Mouse (Mus musculus) heart, embryonic 12.5 days (tissue): ENCODE data around the gene Fmod. TPM values are rescaled to one million over a fixed set of nuclear protein-coding genes. Genes with fewer than 3 reads are reported as not detected.
A peak's percentile ranks its signal among the peaks of the same experiment; 100 is the strongest.

Experiments used
- ATAC-seq: fragments of 200-750 bp; cut with Nextera tagmentation; 2 replicates; pipeline ENCODE4 v1.8.0; 2017; ENCODE audit warnings: moderate TSS enrichment, moderate library complexity; ENCODE audit not compliant: insufficient number of reproducible peaks, low FRiP score
- H3K27ac ChIP-seq: fragments of 300-500 bp; sonication (generic); 2 replicates; pipeline ENCODE4 v1.5.1; 2016; ENCODE audit warnings: mild to moderate bottlenecking, moderate library complexity; ENCODE audit not compliant: poor library complexity, severe bottlenecking
- H3K27me3 ChIP-seq: fragments of 300-500 bp; sonication (generic); replicated peaks from 2 replicates; pipeline ENCODE4 v1.6.1; 2016; ENCODE audit warnings: mild to moderate bottlenecking, moderate library complexity
- H3K36me3 ChIP-seq: fragments of 300-500 bp; sonication (generic); 2 replicates; pipeline ENCODE4 v1.6.1; 2016; ENCODE audit warnings: mild to moderate bottlenecking, moderate library complexity
- H3K4me1 ChIP-seq: fragments of 300-500 bp; sonication (generic); replicated peaks from 2 replicates; pipeline ENCODE4 v1.6.1; 2016; ENCODE audit warnings: mild to moderate bottlenecking
- H3K4me2 ChIP-seq: fragments of 300-500 bp; sonication (generic); 2 replicates; pipeline ENCODE4 v1.6.1; 2016; ENCODE audit warnings: mild to moderate bottlenecking, moderate library complexity
- H3K4me3 ChIP-seq: fragments of 300-500 bp; sonication (generic); 2 replicates; pipeline ENCODE4 v1.5.1; 2016; ENCODE audit warnings: mild to moderate bottlenecking
- H3K9ac ChIP-seq: fragments of 300-500 bp; sonication (generic); 2 replicates; pipeline ENCODE4 v1.6.1; 2016; ENCODE audit warnings: mild to moderate bottlenecking, moderate library complexity
- H3K9me3 ChIP-seq: fragments of 300-500 bp; sonication (generic); replicated peaks from 2 replicates; pipeline ENCODE4 v1.6.1; 2016; ENCODE audit warnings: mild to moderate bottlenecking, moderate library complexity
- WGBS: fragments of 180-500 bp; shearing (Covaris S2); methylation state at CpG from one replicate; pipeline ENCODE4 v1.1.7; 2016; 5-methylcytosine and 5-hydroxymethylcytosine counted together
- polyA plus RNA-seq: library from polyadenylated mRNA; unstranded; fragments of >200 nt; fragmentation: Nextera tagmentation; extraction: Ambion mirVana; gene quantifications from 2 replicates; pipeline ENCODE4 v1.2.1, GENCODE M21; 2016

The Fmod gene
- polyA plus RNA-seq, 1 experiment from 2014 or later = 15.7 TPM

DNA sequence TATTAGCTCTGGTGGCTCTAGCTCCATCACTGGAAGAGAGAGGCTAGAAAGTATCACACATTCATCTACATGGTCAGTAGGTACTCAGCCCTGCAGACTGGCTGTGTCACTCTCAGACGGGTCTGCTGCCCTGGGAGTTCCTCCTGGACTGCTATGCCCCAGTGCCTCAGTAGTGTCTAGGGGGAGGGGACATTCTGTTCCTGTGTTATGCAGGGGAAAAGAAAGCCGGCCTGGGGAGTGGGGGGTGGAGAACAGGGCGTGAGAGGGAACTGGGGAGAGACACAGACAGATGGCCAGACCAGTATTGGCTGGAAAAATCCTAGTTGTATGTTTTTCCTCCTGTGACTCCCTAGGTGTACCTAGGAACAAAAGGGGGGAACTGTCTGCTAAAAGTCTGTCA is 49.0 kb downstream of the Fmod start:
- no peaks in the 10 kb centered on the region for H3K9me3 ChIP-seq
- no peaks in the 10 kb centered on the region for H3K36me3 ChIP-seq
- ATAC-seq = no peak; the same call in 1 of the 2 replicates
- H3K4me1 ChIP-seq = peaks cover 44% of the 10 kb centered on the region
- no peaks in the 10 kb centered on the region for H3K27me3 ChIP-seq
- H3K9ac ChIP-seq = no peak overlapping the region
- no peak overlapping the region for H3K4me2 ChIP-seq
- 39% methylated on average over 3 of the region's 3 CpGs for WGBS
- H3K4me3 ChIP-seq = no peak overlapping the region
- H3K27ac ChIP-seq = 0 out of 2 replicates have a peak overlapping the region, but pooled peaks have one; percentile 55

DNA sequence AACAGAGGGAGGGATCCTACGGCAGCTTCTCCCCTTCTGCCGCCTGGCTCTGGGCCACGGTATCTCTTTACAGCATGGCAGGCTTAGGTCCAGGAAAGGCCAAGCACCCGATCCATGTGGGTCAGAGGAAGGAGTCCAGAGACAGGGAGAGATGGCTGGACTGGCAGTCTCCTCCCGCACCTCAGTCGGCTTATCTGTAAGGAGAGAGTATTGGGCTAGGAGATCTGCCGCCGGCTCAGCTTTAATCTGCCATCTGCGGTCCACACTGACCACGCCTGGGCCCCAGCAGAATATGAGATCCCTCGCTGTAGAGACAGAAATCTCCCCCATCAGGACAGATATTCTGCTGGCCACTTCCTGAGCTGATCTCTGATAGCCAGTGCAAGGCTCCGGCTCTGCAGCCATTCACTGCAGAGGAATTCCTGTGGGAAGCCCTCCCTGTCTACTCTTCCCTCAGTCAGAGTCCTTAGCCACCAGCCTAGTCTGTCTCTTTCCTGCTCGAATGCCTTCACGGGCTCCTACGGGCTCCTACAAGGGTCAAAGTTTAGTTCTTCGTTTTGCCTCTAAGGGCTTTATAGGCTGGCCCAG is 49.9 kb downstream of the Fmod start:
- peak overlapping the region; percentile 53 for H3K4me2 ChIP-seq
- H3K27ac ChIP-seq = peak overlapping the region; percentile 55

DNA sequence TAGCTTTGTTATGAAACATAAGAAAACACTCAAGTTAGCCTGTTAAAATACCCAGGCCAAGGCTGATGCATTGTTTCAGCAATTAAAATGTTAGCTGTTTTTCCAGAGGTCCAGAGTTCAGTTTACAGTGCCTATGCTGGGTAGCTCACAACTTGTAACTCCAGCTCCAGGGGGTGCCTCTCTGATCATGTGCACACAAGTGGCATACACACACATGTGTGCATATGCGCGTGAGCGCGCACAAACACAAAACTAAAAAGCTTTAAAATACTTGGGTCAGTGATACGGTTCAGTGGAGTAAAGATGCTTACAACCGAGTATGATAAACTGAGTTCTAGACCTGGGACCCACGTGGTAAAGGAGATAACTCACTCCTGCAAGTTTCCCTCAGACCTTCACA is 52.0 kb downstream of the Fmod start:
- WGBS = 83% methylated on average over 7 of the region's 7 CpGs
- no peak overlapping the region for H3K27ac ChIP-seq
- no peak for ATAC-seq
- H3K9me3 ChIP-seq = no peaks in the 10 kb centered on the region
- no peak overlapping the region for H3K9ac ChIP-seq
- H3K4me2 ChIP-seq = no peak overlapping the region
- H3K36me3 ChIP-seq = no peaks in the 10 kb centered on the region
- no peaks in the 10 kb centered on the region for H3K27me3 ChIP-seq
- H3K4me1 ChIP-seq = peaks cover 43% of the 10 kb centered on the region
- H3K4me3 ChIP-seq = no peak overlapping the region

More for the DNA sequence above, 49.9 kb downstream of the Fmod start:
- H3K27me3 ChIP-seq = no peaks in the 10 kb centered on the region
- WGBS = 9% methylated on average over 16 of the region's 16 CpGs
- H3K4me1 ChIP-seq = peaks cover 44% of the 10 kb centered on the region
- H3K4me3 ChIP-seq = peak overlapping the region; percentile 15; the same call in 1 of the 2 replicates
- H3K36me3 ChIP-seq = no peaks in the 10 kb centered on the region
- H3K9ac ChIP-seq = peak overlapping the region; percentile 58
- ATAC-seq = peak; percentile 41; the same call in 1 of the 2 replicates
- no peaks in the 10 kb centered on the region for H3K9me3 ChIP-seq

DNA sequence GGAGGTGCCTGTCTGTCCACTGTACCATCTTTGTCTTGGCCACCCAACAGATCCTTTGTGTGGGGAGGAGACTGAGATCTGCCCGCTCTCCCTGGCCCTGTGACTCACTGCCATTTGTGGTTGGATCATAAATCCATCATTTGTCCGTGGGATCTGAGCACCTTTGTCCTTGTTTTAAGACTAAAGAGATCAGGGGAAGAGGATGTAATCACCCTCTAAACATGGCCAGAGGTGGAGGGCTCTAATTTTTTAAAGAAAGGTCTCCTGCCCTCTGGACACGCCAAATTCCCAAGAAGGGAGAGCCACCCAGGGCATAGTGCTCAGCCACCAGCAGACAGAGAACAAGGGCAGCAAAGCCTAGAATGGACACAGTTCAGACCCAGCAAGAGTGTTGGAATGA is 54.8 kb downstream of the Fmod start:
- Histone ChIP-seq H3K36me3 (no peaks in the 10 kb centered on the region), H3K27me3 (no peaks in the 10 kb centered on the region), H3K4me3 (no peak overlapping the region), H3K9ac (no peak overlapping the region), H3K4me2 (no peak overlapping the region), H3K9me3 (no peaks in the 10 kb centered on the region), H3K27ac (peak overlapping the region; percentile 95), H3K4me1 (peaks cover 41% of the 10 kb centered on the region)
- ATAC-seq = no peak
- WGBS = 84% methylated on average over 3 of the region's 3 CpGs

DNA sequence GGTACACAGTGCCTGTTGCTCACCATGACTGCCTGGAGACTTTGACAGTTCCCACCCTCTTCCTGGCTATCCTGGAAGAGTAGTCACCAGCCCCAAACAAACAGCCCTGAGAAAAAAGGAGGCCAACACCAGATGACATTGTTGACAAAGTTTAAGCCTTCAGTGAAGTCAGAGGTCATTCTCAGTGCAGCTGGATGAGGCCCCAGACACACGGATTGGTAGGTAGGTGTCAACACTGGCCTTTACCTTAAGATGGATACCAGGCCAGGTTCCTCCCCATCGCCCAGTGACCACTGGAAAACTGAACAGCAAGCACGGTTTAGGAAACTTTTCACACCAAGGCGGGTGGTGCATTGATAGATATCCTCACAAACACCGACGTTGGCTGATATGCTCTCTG is 55.3 kb downstream of the Fmod start:
- Histone ChIP-seq H3K4me1 (peaks cover 41% of the 10 kb centered on the region), H3K27ac (peak overlapping the region; percentile 95), H3K9me3 (no peaks in the 10 kb centered on the region), H3K27me3 (no peaks in the 10 kb centered on the region), H3K4me2 (peak overlapping the region; percentile 76), H3K36me3 (no peaks in the 10 kb centered on the region), H3K4me3 (peak overlapping the region; percentile 43), H3K9ac (0 out of 2 replicates have a peak overlapping the region, but pooled peaks have one; percentile 27)
- WGBS = 7% methylated on average over 6 of the region's 6 CpGs
- 0 out of 2 replicates have a peak, but pooled peaks have one; percentile 0 for ATAC-seq

DNA sequence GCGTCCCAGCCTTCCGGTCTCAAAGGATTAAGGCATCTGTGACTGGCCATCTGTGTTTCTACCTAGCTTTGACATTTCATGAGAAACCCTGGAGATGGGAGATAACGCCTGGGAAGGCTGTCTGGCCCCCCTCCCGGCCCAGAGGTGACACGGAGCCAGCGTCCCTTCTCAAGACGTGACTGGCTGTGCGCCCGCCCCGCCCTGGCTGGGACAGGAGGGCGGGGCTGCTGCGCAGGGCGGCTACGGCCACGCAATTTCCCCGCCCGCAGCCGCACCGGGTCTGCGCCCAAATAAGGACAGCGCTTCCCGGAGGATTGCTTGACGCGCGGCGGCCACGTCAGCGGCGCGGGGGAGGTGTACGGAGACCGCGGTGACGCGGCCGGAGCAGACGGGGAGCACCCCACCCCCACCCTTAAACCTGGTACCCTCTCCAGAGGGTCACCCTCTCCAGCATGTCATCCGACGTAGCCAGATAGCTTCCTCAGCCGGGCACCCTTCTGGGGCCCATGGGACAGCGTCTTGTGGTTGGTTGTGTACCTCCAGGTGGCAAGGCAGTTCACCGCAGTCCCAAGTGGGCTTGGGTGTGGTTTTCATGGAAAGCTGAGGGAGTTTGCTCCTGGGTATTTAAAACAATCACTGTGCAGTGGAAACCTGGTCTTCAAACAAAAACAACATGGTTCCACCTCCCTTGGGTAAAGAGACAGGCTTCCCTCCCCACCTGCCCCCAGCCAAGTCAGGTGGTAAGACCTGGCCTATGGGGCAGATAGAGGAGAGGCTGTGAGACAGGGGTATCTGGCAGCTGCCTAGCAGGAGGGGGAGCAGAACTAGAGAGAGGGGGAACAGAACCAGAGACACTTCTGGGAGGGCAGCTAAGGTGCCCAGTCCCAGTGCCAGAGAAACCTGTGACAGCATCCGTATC is 56.1 kb downstream of the Fmod start:
- peak; percentile 97 for ATAC-seq
- peaks cover 47% of the 10 kb centered on the region for H3K4me1 ChIP-seq

DNA sequence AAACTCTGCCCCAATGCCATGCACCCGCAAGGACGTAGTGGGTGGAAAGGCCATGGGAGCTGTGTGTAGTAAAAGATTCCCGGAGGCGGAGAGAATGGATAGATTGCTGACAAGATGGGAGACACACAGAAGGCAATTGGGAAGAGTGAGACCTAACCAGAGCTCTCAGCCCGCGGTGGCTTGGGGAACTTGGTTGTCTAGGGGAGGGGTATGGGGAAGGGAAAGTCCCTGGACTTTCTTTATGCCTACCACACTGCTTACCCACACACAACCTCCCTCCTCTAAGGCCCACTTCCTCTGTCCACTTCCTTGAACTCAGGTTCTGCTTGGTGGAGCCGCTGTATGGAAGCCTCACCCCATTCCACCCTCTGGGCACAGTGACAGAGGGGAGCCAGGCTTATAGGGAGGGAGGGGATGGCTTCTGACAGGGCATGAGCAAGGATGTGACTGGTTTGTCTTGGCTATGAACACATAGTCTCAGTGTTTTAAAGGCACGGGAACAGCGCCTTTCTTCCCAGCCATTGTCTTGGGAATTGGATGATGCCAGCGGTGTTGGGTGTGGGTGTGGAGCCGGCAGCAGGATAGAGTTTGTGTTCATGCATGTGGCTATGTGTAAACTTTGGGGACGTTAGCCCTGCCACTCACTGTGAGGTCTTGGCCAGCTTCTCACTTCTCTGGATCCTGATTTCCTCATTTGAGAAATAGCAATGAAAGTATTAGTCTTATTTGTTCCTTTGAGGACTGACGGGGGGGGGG is 56.9 kb downstream of the Fmod start:
- Histone ChIP-seq H3K27ac (peak overlapping the region; percentile 95), H3K36me3 (no peaks in the 10 kb centered on the region), H3K4me2 (peak overlapping the region; percentile 76), H3K27me3 (no peaks in the 10 kb centered on the region), H3K9me3 (no peaks in the 10 kb centered on the region), H3K4me3 (peak overlapping the region; percentile 43; the same call in 1 of the 2 replicates), H3K4me1 (peaks cover 56% of the 10 kb centered on the region), H3K9ac (peak overlapping the region; percentile 75; the same call in 1 of the 2 replicates)
- 67% methylated on average over 13 of the region's 13 CpGs for WGBS
- ATAC-seq = no peak

More for the DNA sequence above, 56.1 kb downstream of the Fmod start:
- H3K4me3 ChIP-seq = peak overlapping the region; percentile 43
- no peaks in the 10 kb centered on the region for H3K9me3 ChIP-seq
- peak overlapping the region; percentile 76 for H3K4me2 ChIP-seq
- peak overlapping the region; percentile 75 for H3K9ac ChIP-seq
- H3K36me3 ChIP-seq = no peaks in the 10 kb centered on the region
- WGBS = 2% methylated on average over 43 of the region's 43 CpGs
- H3K27me3 ChIP-seq = no peaks in the 10 kb centered on the region
- H3K27ac ChIP-seq = peak overlapping the region; percentile 95

DNA sequence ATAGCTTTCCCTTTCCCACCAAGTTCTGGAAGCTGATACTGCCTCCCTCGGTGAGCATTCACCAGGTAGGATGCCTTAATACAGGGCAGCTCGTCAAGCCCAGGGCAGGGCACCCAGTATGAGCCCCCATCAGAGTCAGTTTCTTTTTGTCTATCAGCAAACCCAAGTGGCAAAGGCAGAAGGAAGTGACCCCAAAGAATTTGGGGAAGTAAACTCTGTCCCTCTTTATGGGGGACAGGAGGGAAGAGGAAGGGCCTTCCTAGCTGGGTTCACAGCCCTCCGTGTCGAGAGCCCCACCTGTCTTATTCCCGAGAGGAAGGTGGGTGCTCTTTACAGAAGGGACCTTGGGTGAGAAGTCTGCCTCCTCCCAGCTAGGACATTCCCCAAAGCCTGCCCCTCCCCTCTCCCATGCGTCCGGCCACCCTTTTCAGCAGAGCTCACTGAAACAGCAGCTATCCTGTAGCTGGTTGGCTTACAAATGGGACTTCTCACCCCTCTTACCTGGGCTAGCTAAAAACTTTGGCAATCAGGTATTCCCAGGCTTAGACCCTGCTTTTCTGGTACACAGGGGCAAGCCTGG is 58.1 kb downstream of the Fmod start:
- H3K4me3 ChIP-seq = no peak overlapping the region
- peaks cover 62% of the 10 kb centered on the region for H3K4me1 ChIP-seq
- no peaks in the 10 kb centered on the region for H3K27me3 ChIP-seq
- H3K27ac ChIP-seq = no peak overlapping the region
- H3K36me3 ChIP-seq = no peaks in the 10 kb centered on the region
- H3K9ac ChIP-seq = no peak overlapping the region
- H3K9me3 ChIP-seq = no peaks in the 10 kb centered on the region
- ATAC-seq = no peak
- 59% methylated on average over 7 of the region's 7 CpGs for WGBS
- no peak overlapping the region for H3K4me2 ChIP-seq

DNA sequence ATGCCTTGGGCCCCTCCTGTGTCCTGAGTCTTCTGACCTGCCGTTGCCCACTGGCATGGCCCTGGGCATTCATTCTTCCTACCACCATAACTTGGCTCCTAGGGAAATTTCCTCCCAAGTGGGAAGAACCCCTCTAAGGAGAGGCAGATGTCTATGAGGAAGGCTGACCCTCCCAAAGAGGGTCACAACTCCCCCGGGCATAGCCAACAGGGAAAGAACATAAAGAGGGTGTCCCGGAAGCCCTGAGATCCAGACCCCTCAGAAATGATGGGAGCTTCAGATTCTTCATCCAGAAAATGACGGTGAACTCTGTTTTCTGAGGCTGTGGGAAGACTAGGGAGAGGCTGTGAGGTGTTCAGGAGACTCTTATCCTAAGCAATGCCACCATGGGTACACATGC is 58.7 kb downstream of the Fmod start:
- Histone ChIP-seq H3K4me1 (peaks cover 68% of the 10 kb centered on the region), H3K36me3 (no peaks in the 10 kb centered on the region), H3K27me3 (no peaks in the 10 kb centered on the region), H3K9me3 (no peaks in the 10 kb centered on the region), H3K9ac (no peak overlapping the region), H3K27ac (no peak overlapping the region), H3K4me3 (no peak overlapping the region), H3K4me2 (no peak overlapping the region)
- WGBS = 80% methylated on average over 4 of the region's 4 CpGs
- no peak for ATAC-seq

DNA sequence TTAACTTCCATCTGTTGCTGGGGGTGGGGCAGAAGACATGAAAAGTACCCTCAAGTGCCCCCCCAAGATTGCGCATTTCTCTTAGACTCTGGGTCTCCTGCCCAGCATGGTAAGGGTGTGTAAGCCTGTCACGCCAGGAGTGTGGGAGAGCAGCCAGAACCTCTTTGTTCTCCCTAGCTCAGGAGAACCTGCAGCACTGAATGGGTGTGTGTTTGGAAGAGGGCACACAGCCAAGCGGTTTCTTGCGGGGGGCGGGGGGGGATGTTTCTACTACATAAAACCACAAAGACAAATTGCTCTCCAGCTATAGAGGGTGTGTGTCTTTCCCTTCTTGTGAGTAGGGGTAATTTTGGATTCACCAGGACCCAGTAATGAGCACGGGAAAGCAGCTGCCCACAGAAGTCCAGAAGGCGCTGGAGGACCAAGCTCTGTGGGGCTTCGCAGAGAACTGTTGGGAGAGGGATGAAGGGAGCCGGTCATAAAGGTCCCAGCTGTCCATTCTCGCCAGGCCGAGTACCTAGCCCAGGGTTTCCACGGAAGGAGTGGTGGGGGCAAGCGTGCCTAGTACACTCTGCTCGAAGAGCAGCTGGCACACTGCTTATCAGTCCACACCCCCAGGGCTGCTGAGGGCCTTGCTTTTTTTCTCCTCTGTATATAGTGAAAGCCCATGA is 59.3 kb downstream of the Fmod start:
- H3K4me1 ChIP-seq = peaks cover 74% of the 10 kb centered on the region
- H3K9me3 ChIP-seq = no peaks in the 10 kb centered on the region
- ATAC-seq = no peak
- peak overlapping the region; percentile 61; the same call in 1 of the 2 replicates for H3K27ac ChIP-seq
- H3K4me2 ChIP-seq = no peak overlapping the region
- no peak overlapping the region for H3K4me3 ChIP-seq
- H3K9ac ChIP-seq = peak overlapping the region; percentile 26
- 57% methylated on average over 14 of the region's 14 CpGs for WGBS
- H3K27me3 ChIP-seq = no peaks in the 10 kb centered on the region
- no peaks in the 10 kb centered on the region for H3K36me3 ChIP-seq
